8 mouse cellular contexts compared by ENCODE assay signal in the genomic region with DNA sequence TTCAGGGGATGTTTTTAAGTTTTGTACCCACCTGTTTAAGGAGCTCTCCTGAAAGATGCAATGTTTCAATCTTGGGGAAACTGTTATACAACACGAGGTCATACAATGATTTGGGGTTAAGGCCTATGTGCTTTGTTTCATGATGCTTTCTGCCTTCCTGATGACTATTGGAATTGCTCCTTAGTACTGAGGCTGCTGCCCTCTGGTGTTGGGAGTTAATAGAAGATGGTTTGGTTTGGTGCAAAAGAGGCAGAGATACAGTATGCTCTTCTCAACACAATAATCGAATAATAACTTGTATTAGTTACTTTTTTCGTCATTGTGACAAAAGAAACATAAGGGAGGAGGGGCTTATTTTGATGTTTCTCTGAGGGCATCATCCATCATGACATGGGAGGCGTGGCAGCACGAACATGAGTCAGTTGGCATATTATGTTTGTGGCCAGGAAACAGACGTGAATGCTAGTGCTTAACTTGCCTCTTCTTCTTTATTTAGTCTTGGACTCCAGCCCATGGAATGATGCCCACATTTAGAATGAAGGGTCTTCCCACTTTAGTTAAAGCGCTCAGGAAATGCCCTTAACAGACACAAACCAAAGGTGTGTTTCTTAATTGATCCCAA. TPM values are rescaled to one million over a fixed set of nuclear protein-coding genes. Genes with fewer than 3 reads are reported as not detected.
DNase-seq lines count a peak whose midpoint lies in the region; ATAC-seq and TF ChIP-seq lines count a peak whose summit lies in the region.

No protein-coding gene starts in this region.

- H3K4me3 ChIP-seq in hindbrain, postnatal 0 days (ENCODE audit: low read length) = no peak overlapping the region
- no peak overlapping the region for H3K4me3 ChIP-seq in hindbrain, embryonic 12.5 days
- no peak overlapping the region for H3K4me3 ChIP-seq in intestine, embryonic 16.5 days (ENCODE audit: low read length)

- no peaks in the 10 kb centered on the region for H3K4me1 ChIP-seq in hindbrain, postnatal 0 days (ENCODE audit: insufficient read depth, low read length)
- peaks cover 6% of the 10 kb centered on the region; the same call in 1 of the 2 replicates for H3K4me1 ChIP-seq in hindbrain, embryonic 12.5 days
- no peaks in the 10 kb centered on the region for H3K4me1 ChIP-seq in intestine, embryonic 16.5 days (ENCODE audit: control insufficient read depth, insufficient read depth, low read length)

- 59% methylated on average over 7 of the region's 7 CpGs for WGBS in hindbrain, postnatal 0 days
- 67% methylated on average over 7 of the region's 7 CpGs for WGBS in hindbrain, embryonic 12.5 days
- 63% methylated on average over 7 of the region's 7 CpGs for WGBS in intestine, embryonic 16.5 days

- H3K27ac ChIP-seq in hindbrain, postnatal 0 days = no peak overlapping the region
- H3K27ac ChIP-seq in hindbrain, embryonic 12.5 days = no peak overlapping the region
- no peak overlapping the region for H3K27ac ChIP-seq in intestine, embryonic 16.5 days (ENCODE audit: low read length)

- no peaks in the 10 kb centered on the region for H3K36me3 ChIP-seq in hindbrain, postnatal 0 days (ENCODE audit: insufficient read depth, low read length)
- H3K36me3 ChIP-seq in hindbrain, embryonic 12.5 days = no peaks in the 10 kb centered on the region
- H3K36me3 ChIP-seq in intestine, embryonic 16.5 days (ENCODE audit: control insufficient read depth, insufficient read depth, low read length) = no peaks in the 10 kb centered on the region

- no peak overlapping the region for H3K4me2 ChIP-seq in hindbrain, postnatal 0 days (ENCODE audit: low read depth, low read length)
- H3K4me2 ChIP-seq in hindbrain, embryonic 12.5 days (replicated peaks) = no peak overlapping the region
- no peak overlapping the region for H3K4me2 ChIP-seq in intestine, embryonic 16.5 days (ENCODE audit: low read depth, low read length)

- ATAC-seq in hindbrain, postnatal 0 days = peak; percentile 40; the same call in 1 of the 2 replicates
- ATAC-seq in hindbrain, embryonic 12.5 days (ENCODE audit: low FRiP score) = no peak
- peak; percentile 80 for ATAC-seq in erythroblast, adult 5-6 weeks (replicated peaks; ENCODE audit: low FRiP score, poor library complexity, severe bottlenecking)
- no peak for ATAC-seq in intestine, embryonic 16.5 days

- TF ChIP-seq CTCF in hindbrain, postnatal 0 days (IDR thresholded peaks at IDR 0.05; ENCODE audit: low read depth) = peak; percentile 77

- DNase-seq in hindbrain, postnatal 0 days (ENCODE audit: low spot score) = peak; percentile 59
- peak; percentile 77 for DNase-seq in CD4-positive, CD25-positive, alpha-beta regulatory T cell, adult 2 months (ENCODE audit: low read depth, low spot score)
- DNase-seq in adipocyte (ENCODE audit: low spot score) = peak; percentile 57
- peak; percentile 28 to 37 for DNase-seq in left cerebral cortex, postnatal 14 days (ENCODE audit: low spot score in 2 of 2)
- DNase-seq in natural killer cell, adult 2 months (ENCODE audit: low spot score in 2 of 2) = peak; percentile 18 to 37

- H3K9me3 ChIP-seq in hindbrain, postnatal 0 days (ENCODE audit: low read length) = no peaks in the 10 kb centered on the region
- H3K9me3 ChIP-seq in hindbrain, embryonic 12.5 days (replicated peaks) = no peaks in the 10 kb centered on the region
- H3K9me3 ChIP-seq in intestine, embryonic 16.5 days (ENCODE audit: control insufficient read depth, low read length) = no peaks in the 10 kb centered on the region

- no peaks in the 10 kb centered on the region for H3K27me3 ChIP-seq in hindbrain, postnatal 0 days (ENCODE audit: insufficient read depth, low read length)
- H3K27me3 ChIP-seq in hindbrain, embryonic 12.5 days = no peaks in the 10 kb centered on the region
- H3K27me3 ChIP-seq in intestine, embryonic 16.5 days (replicated peaks; ENCODE audit: control insufficient read depth, insufficient read depth, low read length) = no peaks in the 10 kb centered on the region

- H3K9ac ChIP-seq in hindbrain, postnatal 0 days (replicated peaks; ENCODE audit: low read length) = no peak overlapping the region
- H3K9ac ChIP-seq in hindbrain, embryonic 12.5 days = no peak overlapping the region
- H3K9ac ChIP-seq in intestine, embryonic 16.5 days (ENCODE audit: low read depth, low read length) = no peak overlapping the region

- intact Hi-C loops in left cerebral cortex, postnatal 14 days (cut with DNase I) = loop anchor here (2.0 kb wide), 1 partner anchor 44 kb away; no protein-coding TSS in a partner anchor

RNA-seq across cellular contexts. Expression of gene Pgm2l1, which starts 7.2 kb away (rescaled TPM):
- 123 and 127 TPM in 2 replicates for total RNA-seq in hindbrain, postnatal 0 days (2014; rRNA removed)
- 34.4 and 34.8 TPM in 2 replicates for polyA plus RNA-seq in hindbrain, postnatal 0 days (2015; fragmentation: Nextera tagmentation; extraction: Ambion mirVana)
- 11.2 and 13.0 TPM in 2 replicates for polyA plus RNA-seq in hindbrain, embryonic 12.5 days (2016; fragmentation: Nextera tagmentation; extraction: Ambion mirVana)
- 11.1 and 13.2 TPM in 2 replicates for total RNA-seq in erythroblast, adult 5-6 weeks (2015; ENCODE audit: low replicate concordance)
- 12.7 and 18.4 TPM in 2 replicates for total RNA-seq in erythroblast, adult 5-6 weeks (2017; ENCODE audit: low replicate concordance)
- 100 to 1,000 TPM; 465 to 490 TPM for total RNA-seq in left cerebral cortex, postnatal 14 days (2021)
- 1.7 and 2.0 TPM in 2 replicates for polyA plus RNA-seq in intestine, embryonic 16.5 days (2015; fragmentation: Nextera tagmentation; extraction: Ambion mirVana)

RNA-seq across cellular contexts. Expression of gene P4ha3, which starts 50.9 kb away (rescaled TPM):
- 9.3 and 15.2 TPM in 2 replicates for total RNA-seq in hindbrain, postnatal 0 days (2014; rRNA removed)
- polyA plus RNA-seq in hindbrain, postnatal 0 days (2015; fragmentation: Nextera tagmentation; extraction: Ambion mirVana) = 2.5 and 2.9 TPM in 2 replicates
- 12.6 and 13.2 TPM in 2 replicates for polyA plus RNA-seq in hindbrain, embryonic 12.5 days (2016; fragmentation: Nextera tagmentation; extraction: Ambion mirVana)
- not detected in 2 replicates for total RNA-seq in erythroblast, adult 5-6 weeks (2015; ENCODE audit: low replicate concordance)
- total RNA-seq in erythroblast, adult 5-6 weeks (2017; ENCODE audit: low replicate concordance) = not detected in 2 replicates
- total RNA-seq in left cerebral cortex, postnatal 14 days (2021) = 1 to 10 TPM; 6.4 to 6.9 TPM
- 3.6 and 3.7 TPM in 2 replicates for polyA plus RNA-seq in intestine, embryonic 16.5 days (2015; fragmentation: Nextera tagmentation; extraction: Ambion mirVana)

RNA-seq across cellular contexts. Expression of gene Kcne3, which starts 58.1 kb away (rescaled TPM):
- 0.47 TPM in 1 of 2 replicates, not detected in the other for total RNA-seq in hindbrain, postnatal 0 days (2014; rRNA removed)
- polyA plus RNA-seq in hindbrain, postnatal 0 days (2015; fragmentation: Nextera tagmentation; extraction: Ambion mirVana) = 0.25 and 0.33 TPM in 2 replicates
- polyA plus RNA-seq in hindbrain, embryonic 12.5 days (2016; fragmentation: Nextera tagmentation; extraction: Ambion mirVana) = 3.2 and 4.7 TPM in 2 replicates
- not detected in 2 replicates for total RNA-seq in erythroblast, adult 5-6 weeks (2015; ENCODE audit: low replicate concordance)
- 1.8 and 3.7 TPM in 2 replicates for total RNA-seq in erythroblast, adult 5-6 weeks (2017; ENCODE audit: low replicate concordance)
- not detected for total RNA-seq in left cerebral cortex, postnatal 14 days (2021)
- polyA plus RNA-seq in intestine, embryonic 16.5 days (2015; fragmentation: Nextera tagmentation; extraction: Ambion mirVana) = 57.7 and 66.6 TPM in 2 replicates

Comparison
In these comparisons a context has a peak if more than half of its experiments do, and no peak if none do; other contexts are left out.
1. ATAC-seq: peak in hindbrain, postnatal 0 days (single experiment) and erythroblast, adult 5-6 weeks (single experiment); none in hindbrain, embryonic 12.5 days (single experiment) and intestine, embryonic 16.5 days (single experiment).
2. RNA of gene P4ha3, which starts 50.9 kb away (total RNA-seq): 9.3 to 15.2 TPM in hindbrain, postnatal 0 days and 6.4 to 6.9 TPM in left cerebral cortex, postnatal 14 days; not detected in erythroblast, adult 5-6 weeks; every median in the first group is over 4 times any median in the second.
3. Peak in every context shown above with its lines, with median percentiles within 50 percentile points of each other: DNase-seq.